Mouse (Mus musculus) cerebellum, postnatal 36 days (tissue): ENCODE results near the gene Cyp2e1.

ENCODE experiments used
- DNase-seq, 2 experiments: peaks; one replicate each; pipeline ENCODE4 v3.0.0; 2021 to 2022; ENCODE audit warnings: mixed read lengths in 2 of 2

Cyp2e1 gene

DNA sequence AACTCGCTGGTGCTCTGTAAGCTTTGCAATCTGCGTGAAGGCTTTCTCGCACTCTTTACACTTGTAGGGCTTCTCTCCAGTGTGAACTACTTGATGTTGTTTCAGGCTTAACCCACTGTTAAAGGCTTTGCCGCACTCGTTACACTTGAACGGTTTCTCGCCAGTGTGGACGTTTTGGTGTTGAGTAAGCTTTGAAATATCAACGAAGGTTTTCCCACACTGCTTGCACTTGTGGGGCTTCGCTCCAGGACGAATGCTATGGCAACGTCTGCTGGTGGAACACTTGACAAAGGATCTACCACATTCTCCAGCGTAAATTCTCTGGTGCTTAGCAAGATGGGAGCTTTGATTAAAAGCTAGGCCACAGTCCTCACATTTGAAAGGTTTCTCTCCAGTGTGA, 48.2 kb downstream of the Cyp2e1 start:
- DNase-seq, result no peak

DNA sequence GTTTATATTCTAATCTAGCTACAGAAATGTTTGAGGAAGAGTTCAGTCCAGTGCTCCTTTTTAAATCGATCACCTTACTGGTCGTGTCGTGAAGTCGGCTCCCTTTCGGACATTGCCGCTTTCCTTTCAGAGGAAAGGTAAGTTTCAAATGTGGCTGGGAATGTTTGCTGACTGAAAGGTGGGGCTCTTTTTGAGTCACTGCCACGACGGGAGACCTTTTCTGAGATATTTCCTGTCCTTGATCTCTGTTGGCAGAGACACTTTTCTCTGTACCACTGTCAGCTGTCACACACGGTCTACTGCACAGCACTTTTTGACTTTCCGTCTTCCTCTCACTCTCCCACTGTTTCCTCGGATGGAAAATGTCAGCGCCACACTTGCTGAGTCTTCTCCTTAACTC, 49.3 kb downstream of the Cyp2e1 start:
- DNase-seq, result no peak

DNA sequence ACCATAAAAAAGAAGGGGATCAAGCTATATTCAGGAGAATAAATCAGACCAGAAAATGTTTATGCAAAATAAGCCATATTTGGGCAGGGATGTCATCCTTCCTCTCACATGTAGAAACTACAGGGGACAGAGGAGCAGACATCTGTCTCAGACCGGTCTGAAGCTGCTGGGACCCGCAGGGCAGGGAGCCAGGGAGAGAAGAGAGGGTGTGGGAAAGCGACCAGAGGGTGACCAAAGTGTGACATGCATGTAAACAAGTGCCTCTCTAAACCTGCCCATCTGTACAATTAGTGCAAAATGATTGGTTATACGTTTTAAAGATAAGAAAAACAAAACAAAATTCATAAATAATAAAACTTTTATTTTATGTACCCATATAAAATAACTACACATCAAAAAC, 56.6 kb downstream of the Cyp2e1 start:
- DNase-seq, result no peak

DNA sequence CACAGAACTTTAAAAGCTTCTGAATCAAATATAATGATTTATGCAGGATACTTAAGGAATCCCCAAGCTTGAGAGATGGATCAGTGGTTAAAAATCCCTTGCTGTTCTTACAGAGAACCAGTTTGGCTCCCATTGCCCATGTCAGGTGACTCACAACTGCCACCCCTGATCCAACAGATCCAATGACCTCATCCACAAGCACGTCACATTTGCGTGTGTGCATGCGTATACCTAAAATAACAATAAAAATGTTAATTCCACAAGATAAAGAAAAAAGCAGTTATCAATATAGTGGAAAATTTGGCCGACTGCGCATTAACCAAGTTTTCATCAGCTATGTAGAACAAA, 57.7 kb downstream of the Cyp2e1 start:
- peak in 1 of 2 experiments; percentile 25 for DNase-seq

DNA sequence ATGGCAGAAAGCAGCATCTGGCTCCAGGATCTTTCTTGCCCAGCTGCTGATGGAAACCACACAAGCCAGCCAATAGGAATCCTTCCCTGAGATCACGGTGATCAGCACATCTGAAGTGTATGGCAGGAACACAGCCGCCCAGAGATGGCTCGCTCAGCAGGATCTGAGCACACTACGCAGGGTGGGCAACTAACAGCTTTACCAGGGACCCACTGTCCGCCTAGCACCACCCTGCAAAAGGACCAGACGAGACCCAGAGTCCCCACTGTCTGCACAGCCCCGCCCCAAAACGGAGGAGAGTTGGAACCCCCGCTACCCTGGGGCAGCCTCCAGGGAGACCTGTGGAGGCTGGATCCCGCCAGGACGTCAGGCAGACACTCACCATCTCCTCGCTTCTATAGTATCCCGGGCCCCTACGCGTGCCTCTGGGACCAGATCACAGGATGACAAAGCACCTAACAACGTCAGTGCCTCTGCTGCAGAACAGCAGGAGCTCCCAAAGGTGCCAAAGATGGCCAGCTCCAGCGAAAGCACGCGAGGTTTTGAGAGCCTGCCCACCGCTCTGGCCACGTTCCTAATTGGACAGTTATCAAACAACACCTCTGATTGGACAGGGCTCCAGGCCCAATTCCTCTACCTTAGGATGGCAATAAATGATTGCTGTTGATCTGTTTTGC, 58.3 kb downstream of the Cyp2e1 start, which contains the start of gene Zfp941:
TSS of gene Zfp941 (minus strand) at position 526 of the 677 bp plus-strand sequence.
- peak; percentile 86 for DNase-seq

DNA sequence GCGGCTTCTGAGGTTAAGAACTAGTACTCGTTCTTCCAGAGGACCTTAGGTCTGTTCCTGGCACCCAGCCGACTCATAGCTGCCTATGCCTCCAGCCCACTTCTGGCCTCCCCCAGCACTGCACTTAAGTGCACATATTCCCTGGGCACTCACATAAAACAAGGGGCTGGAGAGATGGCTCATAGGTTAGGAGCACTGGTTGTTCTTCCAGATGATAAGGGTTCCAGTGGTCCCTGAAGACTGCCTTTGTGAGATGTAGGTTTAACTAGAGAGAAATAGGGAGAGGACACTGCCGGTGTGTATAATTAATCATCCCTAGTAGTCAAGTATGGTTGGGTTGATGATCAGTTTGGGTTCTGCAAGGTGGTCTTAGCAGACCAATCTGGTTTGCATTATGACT, 59.2 kb downstream of the Cyp2e1 start:
- DNase-seq, result no peak
